Mouse (Mus musculus) G1E (cell line): Measurements from ENCODE around the gene Qrich1. TPM values are rescaled to one million over a fixed set of nuclear protein-coding genes. Genes with fewer than 3 reads are reported as not detected.

Source experiments
- ATAC-seq: 2 replicates; pipeline ENCODE4 v1.8.0; 2016; ENCODE audit warnings: mild to moderate bottlenecking; ENCODE audit not compliant: insufficient number of reproducible peaks, poor library complexity, low FRiP score, severe bottlenecking; ENCODE audit errors: extremely low read depth
- DNase-seq: peaks from one replicate; pipeline ENCODE4 v3.0.0; 2012; ENCODE audit warnings: low spot score
- H3K27me3 ChIP-seq: 2 replicates; pipeline ENCODE4 v1.6.1; 2012; ENCODE audit warnings: mild to moderate bottlenecking, low read length, inconsistent platforms; ENCODE audit not compliant: insufficient read depth
- H3K36me3 ChIP-seq: replicated peaks from 2 replicates; pipeline ENCODE3; 2012; ENCODE audit warnings: mild to moderate bottlenecking, inconsistent platforms
- H3K4me1 ChIP-seq: 2 replicates; pipeline ENCODE4 v1.6.1; 2012; ENCODE audit warnings: low read depth, low read length, inconsistent platforms, mixed read lengths; ENCODE audit not compliant: insufficient read depth
- H3K4me3 ChIP-seq: 2 replicates; pipeline ENCODE4 v1.5.1; 2012; ENCODE audit warnings: low read depth, mild to moderate bottlenecking, inconsistent platforms, low read length, moderate library complexity, mixed read lengths
- H3K9me3 ChIP-seq: replicated peaks from 2 replicates; pipeline ENCODE4 v1.6.1; 2012; ENCODE audit warnings: inconsistent platforms
- CTCF ChIP-seq: IDR thresholded peaks from 2 replicates; pipeline ENCODE4 v1.5.1; 2012; ENCODE audit warnings: low read depth, low read length, inconsistent platforms, mixed read lengths
- GATA1 ChIP-seq: IDR thresholded peaks from 2 replicates; pipeline ENCODE4 v1.6.1; 2012; ENCODE audit warnings: borderline replicate concordance, low read length, inconsistent platforms, mixed read lengths
- GATA2 ChIP-seq: IDR thresholded peaks from 2 replicates; pipeline ENCODE4 v1.6.1; 2012; ENCODE audit warnings: low read depth, low read length, inconsistent platforms, borderline replicate concordance
- POLR2AphosphoS5 ChIP-seq: IDR thresholded peaks from 2 replicates; pipeline ENCODE4 v1.6.1; 2012; ENCODE audit warnings: low read depth, low read length, inconsistent platforms; ENCODE audit not compliant: insufficient replicate concordance
- TAL1 ChIP-seq: conservative IDR thresholded peaks from 2 replicates; pipeline ENCODE4 v1.6.1; 2012; ENCODE audit warnings: low read depth, low read length, inconsistent platforms, mixed read lengths
- polyA plus RNA-seq: library from polyadenylated mRNA; stranded (reverse); fragments of >175 nt; gene quantifications from 2 replicates; pipeline ENCODE4 v1.2.3, GENCODE M21; 2012
- total RNA-seq, 2 experiments: library from RNA; stranded (forward) in 1 of 2; stranded (reverse) in 1 of 2; fragments of 200-1000 nt in 1 of 2; fragments of >200 nt in 1 of 2; fragmentation: Nextera tagmentation in 1 of 2; gene quantifications; 2 replicates each; pipeline ENCODE4 v1.2.3; 2014 to 2017

Qrich1 gene
- total and polyA plus RNA-seq, 3 experiments = 143 to 179 (median 161) TPM

GRCm38 (mm10) chr9:108608889-108609288, 92.3 kb downstream of the Qrich1 start:
- no peaks in the 10 kb centered on the region for H3K9me3 ChIP-seq
- TF ChIP-seq GATA1 = no peak
- no peak for TF ChIP-seq TAL1
- TF ChIP-seq POLR2AphosphoS5 = no peak
- TF ChIP-seq GATA2 = no peak
- TF ChIP-seq CTCF = no peak
- DNase-seq = no peak
- H3K4me3 ChIP-seq = no peak overlapping the region
- no peak for ATAC-seq
- H3K27me3 ChIP-seq = no peaks in the 10 kb centered on the region
- H3K36me3 ChIP-seq = peaks cover 98% of the 10 kb centered on the region
- peaks cover 18% of the 10 kb centered on the region for H3K4me1 ChIP-seq

Other genes with a start within 250 kb of the Qrich1 start
Only the 20 nearest of the 22 such genes appear.
- gene Rhoa, start 210.7 kb upstream of the Qrich1 start, total RNA-seq (2014; fragmentation: Nextera tagmentation) = 409 and 426 TPM in 2 replicates
- gene Rhoa, start 210.7 kb upstream of the Qrich1 start, total RNA-seq (2017) = 215 and 235 TPM in 2 replicates
- gene Rhoa, start 210.7 kb upstream of the Qrich1 start, polyA plus RNA-seq = 122 and 136 TPM in 2 replicates
- 24.2 TPM in 2 replicates for gene Tcta, start 210.6 kb upstream of the Qrich1 start, total RNA-seq (2014; fragmentation: Nextera tagmentation)
- 11.9 and 14.6 TPM in 2 replicates for gene Tcta, start 210.6 kb upstream of the Qrich1 start, total RNA-seq (2017)
- 1.5 and 3.6 TPM in 2 replicates for gene Tcta, start 210.6 kb upstream of the Qrich1 start, polyA plus RNA-seq
- gene Gpx1, start 177.9 kb upstream of the Qrich1 start, total RNA-seq (2014; fragmentation: Nextera tagmentation) = 1,641 and 1,695 TPM in 2 replicates
- 1,228 and 1,354 TPM in 2 replicates for gene Gpx1, start 177.9 kb upstream of the Qrich1 start, total RNA-seq (2017)
- 470 and 543 TPM in 2 replicates for gene Gpx1, start 177.9 kb upstream of the Qrich1 start, polyA plus RNA-seq
- gene Usp4, start 169.0 kb upstream of the Qrich1 start, total RNA-seq (2014; fragmentation: Nextera tagmentation) = 126 and 131 TPM in 2 replicates
- gene Usp4, start 169.0 kb upstream of the Qrich1 start, total RNA-seq (2017) = 76.5 and 78.6 TPM in 2 replicates
- 60.8 and 97.3 TPM in 2 replicates for gene Usp4, start 169.0 kb upstream of the Qrich1 start, polyA plus RNA-seq
- not detected in 2 replicates for gene 1700102P08Rik, start 124.0 kb upstream of the Qrich1 start, total RNA-seq (2014; fragmentation: Nextera tagmentation)
- 0.44 and 1.3 TPM in 2 replicates for gene 1700102P08Rik, start 124.0 kb upstream of the Qrich1 start, total RNA-seq (2017)
- gene 1700102P08Rik, start 124.0 kb upstream of the Qrich1 start, polyA plus RNA-seq = 0.29 and 0.81 TPM in 2 replicates
- not detected in 2 replicates for gene Ccdc36, start 88.3 kb upstream of the Qrich1 start, total RNA-seq (2014; fragmentation: Nextera tagmentation)
- gene Ccdc36, start 88.3 kb upstream of the Qrich1 start, total RNA-seq (2017) = 0.22 TPM in 1 of 2 replicates, not detected in the other
- gene Ccdc36, start 88.3 kb upstream of the Qrich1 start, polyA plus RNA-seq = not detected in 2 replicates
- gene BC048562, start 80.3 kb upstream of the Qrich1 start, total RNA-seq (2014; fragmentation: Nextera tagmentation) = not detected in 2 replicates
- 0.22 TPM in 1 of 2 replicates, not detected in the other for gene BC048562, start 80.3 kb upstream of the Qrich1 start, total RNA-seq (2017)
- 0.08 TPM in 1 of 2 replicates, not detected in the other for gene BC048562, start 80.3 kb upstream of the Qrich1 start, polyA plus RNA-seq
- gene Ccdc71, start 56.3 kb upstream of the Qrich1 start, total RNA-seq (2014; fragmentation: Nextera tagmentation) = 52.4 and 53.0 TPM in 2 replicates
- 20.3 and 22.3 TPM in 2 replicates for gene Ccdc71, start 56.3 kb upstream of the Qrich1 start, total RNA-seq (2017)
- 24.1 and 25.6 TPM in 2 replicates for gene Ccdc71, start 56.3 kb upstream of the Qrich1 start, polyA plus RNA-seq
- gene Klhdc8b, start 55.2 kb upstream of the Qrich1 start, total RNA-seq (2014; fragmentation: Nextera tagmentation) = 14.7 and 21.2 TPM in 2 replicates
- gene Klhdc8b, start 55.2 kb upstream of the Qrich1 start, total RNA-seq (2017) = 52.8 and 63.1 TPM in 2 replicates
- gene Klhdc8b, start 55.2 kb upstream of the Qrich1 start, polyA plus RNA-seq = 112 and 116 TPM in 2 replicates
- 0.15 TPM in 1 of 2 replicates, not detected in the other for gene Lamb2, start 37.1 kb upstream of the Qrich1 start, total RNA-seq (2014; fragmentation: Nextera tagmentation)
- gene Lamb2, start 37.1 kb upstream of the Qrich1 start, total RNA-seq (2017) = 0.11 and 0.17 TPM in 2 replicates
- gene Lamb2, start 37.1 kb upstream of the Qrich1 start, polyA plus RNA-seq = 0.07 TPM in 2 replicates
- gene Usp19, start 26.2 kb upstream of the Qrich1 start, total RNA-seq (2014; fragmentation: Nextera tagmentation) = 70.6 and 197 TPM in 2 replicates
- 41.3 and 44.7 TPM in 2 replicates for gene Usp19, start 26.2 kb upstream of the Qrich1 start, total RNA-seq (2017)
- gene Usp19, start 26.2 kb upstream of the Qrich1 start, polyA plus RNA-seq = 87.7 and 102 TPM in 2 replicates
- gene Qars, start 9.1 kb upstream of the Qrich1 start, total RNA-seq (2014; fragmentation: Nextera tagmentation) = 320 and 349 TPM in 2 replicates
- 196 and 201 TPM in 2 replicates for gene Qars, start 9.1 kb upstream of the Qrich1 start, total RNA-seq (2017)
- 138 and 248 TPM in 2 replicates for gene Qars, start 9.1 kb upstream of the Qrich1 start, polyA plus RNA-seq
- gene Impdh2, start 43.5 kb downstream of the Qrich1 start, total RNA-seq (2014; fragmentation: Nextera tagmentation) = 145 and 154 TPM in 2 replicates
- gene Impdh2, start 43.5 kb downstream of the Qrich1 start, total RNA-seq (2017) = 247 and 299 TPM in 2 replicates
- 167 and 176 TPM in 2 replicates for gene Impdh2, start 43.5 kb downstream of the Qrich1 start, polyA plus RNA-seq
- gene Ndufaf3, start 50.6 kb downstream of the Qrich1 start, total RNA-seq (2014; fragmentation: Nextera tagmentation) = 25.6 and 31.8 TPM in 2 replicates
- gene Ndufaf3, start 50.6 kb downstream of the Qrich1 start, total RNA-seq (2017) = 16.9 and 29.4 TPM in 2 replicates
- 11.7 and 17.7 TPM in 2 replicates for gene Ndufaf3, start 50.6 kb downstream of the Qrich1 start, polyA plus RNA-seq
- 48.3 and 49.1 TPM in 2 replicates for gene Dalrd3, start 53.1 kb downstream of the Qrich1 start, total RNA-seq (2014; fragmentation: Nextera tagmentation)
- 48.3 and 65.3 TPM in 2 replicates for gene Dalrd3, start 53.1 kb downstream of the Qrich1 start, total RNA-seq (2017)
- 101 and 121 TPM in 2 replicates for gene Dalrd3, start 53.1 kb downstream of the Qrich1 start, polyA plus RNA-seq
- gene Wdr6, start 61.9 kb downstream of the Qrich1 start, total RNA-seq (2014; fragmentation: Nextera tagmentation) = 22.6 and 27.6 TPM in 2 replicates
- 36.3 and 39.2 TPM in 2 replicates for gene Wdr6, start 61.9 kb downstream of the Qrich1 start, total RNA-seq (2017)
- gene Wdr6, start 61.9 kb downstream of the Qrich1 start, polyA plus RNA-seq = 16.9 and 30.0 TPM in 2 replicates
- gene P4htm, start 80.9 kb downstream of the Qrich1 start, total RNA-seq (2014; fragmentation: Nextera tagmentation) = 1.7 and 1.9 TPM in 2 replicates
- gene P4htm, start 80.9 kb downstream of the Qrich1 start, total RNA-seq (2017) = 2.0 and 2.6 TPM in 2 replicates
- 5.4 and 5.7 TPM in 2 replicates for gene P4htm, start 80.9 kb downstream of the Qrich1 start, polyA plus RNA-seq
- 77.4 and 83.1 TPM in 2 replicates for gene Arih2, start 132.6 kb downstream of the Qrich1 start, total RNA-seq (2014; fragmentation: Nextera tagmentation)
- gene Arih2, start 132.6 kb downstream of the Qrich1 start, total RNA-seq (2017) = 86.9 and 91.4 TPM in 2 replicates
- gene Arih2, start 132.6 kb downstream of the Qrich1 start, polyA plus RNA-seq = 146 and 153 TPM in 2 replicates
- 17.4 and 17.8 TPM in 2 replicates for gene Slc25a20, start 145.3 kb downstream of the Qrich1 start, total RNA-seq (2014; fragmentation: Nextera tagmentation)
- 30.3 TPM in 2 replicates for gene Slc25a20, start 145.3 kb downstream of the Qrich1 start, total RNA-seq (2017)
- gene Slc25a20, start 145.3 kb downstream of the Qrich1 start, polyA plus RNA-seq = 5.5 and 7.7 TPM in 2 replicates
- gene Prkar2a, start 172.5 kb downstream of the Qrich1 start, total RNA-seq (2014; fragmentation: Nextera tagmentation) = not detected in 2 replicates
- gene Prkar2a, start 172.5 kb downstream of the Qrich1 start, total RNA-seq (2017) = 0.29 and 0.38 TPM in 2 replicates
- gene Prkar2a, start 172.5 kb downstream of the Qrich1 start, polyA plus RNA-seq = 0.19 TPM in 1 of 2 replicates, not detected in the other